Mouse (Mus musculus) stomach, adult 2 months (tissue): ENCODE measurements around the gene Spcs3. TPM values are rescaled to one million over a fixed set of nuclear protein-coding genes. Genes with fewer than 3 reads are reported as not detected.

Experiments used
- polyA plus RNA-seq: library from polyadenylated mRNA; depleted of rRNA; stranded (reverse); fragments of >200 nt; gene quantifications from 2 replicates; pipeline ENCODE4 v1.2.3, GENCODE M21; 2012; rRNA removed

The Spcs3 gene
- 1.7 and 2.9 TPM in 2 replicates for polyA plus RNA-seq

GRCm38 (mm10) chr8:54529382-54530296, at the start of gene Spcs3, which contains the start of gene Asb5:
TSS of gene Spcs3 (minus strand) at chr8:54529998.
TSS of gene Asb5 (plus strand) at chr8:54529580.

Other genes starting within 250 kb of the Spcs3 start
- 1.2 and 1.8 TPM in 2 replicates for gene Asb5, start 418 bp downstream of the Spcs3 start, polyA plus RNA-seq
- gene Spata4, start 70.8 kb upstream of the Spcs3 start, polyA plus RNA-seq = not detected in 2 replicates